Mouse (Mus musculus) adrenal gland, postnatal 36 days (tissue): ENCODE data around the gene 2510039O18Rik. TPM values are rescaled to one million over a fixed set of nuclear protein-coding genes. Genes with fewer than 3 reads are reported as not detected.

Source experiments
- DNase-seq, 2 experiments: peaks; one replicate each; pipeline ENCODE4 v3.0.0; 2021; ENCODE audit warnings: mixed read lengths in 1 of 2
- total RNA-seq, 2 experiments: library from RNA; stranded (reverse); gene quantifications; 2 replicates each; pipeline ENCODE4 v1.2.3; 2021

2510039O18Rik gene
- total RNA-seq, 2 experiments from 2014 or later, result 48.1 to 51.0 TPM

DNA sequence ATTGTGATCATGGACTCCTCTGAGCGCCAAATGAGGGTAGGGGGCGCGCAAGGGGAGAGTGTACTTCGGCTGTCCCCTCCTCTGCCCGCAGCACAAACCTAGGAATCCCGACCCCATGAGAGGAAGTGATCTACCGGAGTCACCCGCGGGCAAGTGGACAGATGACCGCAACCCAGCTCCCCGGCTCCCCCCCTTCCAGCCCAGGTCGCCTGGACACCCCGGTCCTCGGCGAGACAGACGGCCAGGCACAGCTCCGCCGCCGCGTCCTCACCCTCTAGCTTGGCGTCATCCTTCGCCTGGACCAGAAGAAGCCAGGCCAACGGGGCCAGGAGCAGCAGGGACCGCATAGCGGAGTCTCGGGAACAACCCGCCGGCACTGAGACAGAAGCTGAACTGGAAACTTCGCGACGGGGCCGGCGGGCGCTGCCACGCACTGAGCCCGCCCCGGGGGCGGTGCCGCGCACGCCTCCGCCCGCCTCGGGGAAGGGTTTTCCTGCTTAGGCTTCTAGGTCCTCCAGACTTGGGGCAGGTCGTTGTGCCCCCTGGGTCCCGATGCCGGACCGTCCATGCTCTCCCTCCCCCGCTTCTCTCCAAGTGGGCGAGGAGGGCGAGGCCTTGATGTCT lies 4.3 kb upstream of the 2510039O18Rik start, which contains the start of gene Plod1:
Gene Plod1 (minus strand): TSS at position 437 of the 624 bp plus-strand sequence.
- DNase-seq, result peak; percentile 92 to 95

DNA sequence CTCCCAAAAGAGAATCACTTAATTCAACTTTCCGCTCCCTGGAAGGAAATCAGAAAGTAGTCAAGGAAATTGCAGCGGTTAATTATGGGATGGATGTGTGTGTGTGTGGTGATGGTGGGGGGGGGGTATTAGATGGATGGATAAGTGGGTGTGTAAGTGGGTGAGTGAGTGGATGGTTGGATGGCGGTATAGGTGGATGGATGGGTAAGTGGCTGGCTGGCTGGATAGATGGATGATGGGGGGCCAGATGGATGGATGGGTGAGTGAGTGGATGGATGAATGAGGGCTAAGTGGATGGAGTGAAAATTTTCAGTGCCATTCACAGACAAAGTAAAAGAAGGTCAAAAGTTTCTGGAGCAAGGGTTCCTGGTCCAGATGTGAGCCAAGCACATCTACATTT lies 3.7 kb upstream of the 2510039O18Rik start:
- DNase-seq, result no peak

DNA sequence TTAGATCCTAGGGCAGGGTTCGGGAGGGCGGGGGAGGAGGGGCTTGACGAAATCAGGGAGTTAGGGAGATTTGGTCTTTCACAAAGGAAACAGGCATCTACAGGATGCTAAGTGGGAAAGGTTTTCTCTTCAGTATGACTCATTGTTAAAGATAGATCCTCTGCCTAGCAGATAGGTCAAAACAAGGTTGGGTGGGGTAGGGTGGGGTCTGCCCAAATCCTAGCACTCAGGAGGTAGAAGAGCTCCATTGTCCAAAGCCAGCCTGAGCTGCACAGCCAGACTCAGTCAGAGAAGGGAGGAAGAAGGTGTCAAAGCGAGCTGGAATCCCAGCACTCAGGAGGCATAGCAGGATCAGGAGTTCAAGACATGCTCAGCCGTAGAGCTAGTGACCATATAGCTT lies 3.2 kb upstream of the 2510039O18Rik start:
- no peak for DNase-seq

DNA sequence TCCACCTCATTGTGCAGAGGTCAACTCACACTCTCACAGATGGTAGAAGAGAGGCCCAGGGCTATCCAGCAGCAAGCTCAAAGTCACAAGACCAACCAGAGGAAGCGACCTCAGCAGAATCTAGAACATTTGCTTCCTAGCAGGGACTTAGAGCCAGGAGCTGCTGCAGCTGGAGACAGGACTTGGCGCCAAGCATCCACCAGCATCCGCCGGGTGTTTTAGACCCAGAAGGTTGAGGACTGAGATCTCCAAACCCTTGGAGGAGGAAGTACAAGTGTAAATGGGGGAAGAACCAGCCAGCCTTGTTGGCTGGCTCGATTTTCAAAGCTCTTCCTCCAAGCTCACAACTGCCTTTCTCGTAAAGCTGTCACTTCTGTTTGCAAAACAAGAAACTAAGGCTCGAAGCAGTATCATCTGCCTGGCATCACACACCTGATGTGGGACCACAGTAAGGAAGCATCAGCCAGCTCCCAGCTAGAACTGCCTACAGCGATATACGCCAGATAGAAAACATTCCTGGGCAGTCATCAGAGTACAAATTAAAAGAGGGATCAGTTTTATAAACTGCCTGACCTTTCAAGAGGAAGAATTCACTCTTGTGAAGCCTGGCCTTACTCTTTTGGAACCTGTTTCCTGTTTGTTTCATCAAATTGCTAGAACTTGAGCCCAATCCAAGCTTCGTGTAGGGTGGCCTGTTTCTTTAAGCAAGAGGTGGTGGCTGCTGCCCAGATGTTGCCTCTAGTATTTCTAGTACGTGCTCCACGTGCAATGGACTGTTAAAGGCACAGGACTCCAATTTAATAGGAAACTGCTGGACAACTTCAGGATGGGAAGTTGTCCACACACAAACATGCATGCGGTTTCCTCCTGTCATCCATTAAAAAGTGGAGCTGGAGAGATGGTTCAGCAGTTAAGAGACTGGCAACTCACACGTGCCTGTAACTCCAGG lies 2.3 kb upstream of the 2510039O18Rik start:
- DNase-seq, result peak in 1 of 2 experiments; percentile 50

DNA sequence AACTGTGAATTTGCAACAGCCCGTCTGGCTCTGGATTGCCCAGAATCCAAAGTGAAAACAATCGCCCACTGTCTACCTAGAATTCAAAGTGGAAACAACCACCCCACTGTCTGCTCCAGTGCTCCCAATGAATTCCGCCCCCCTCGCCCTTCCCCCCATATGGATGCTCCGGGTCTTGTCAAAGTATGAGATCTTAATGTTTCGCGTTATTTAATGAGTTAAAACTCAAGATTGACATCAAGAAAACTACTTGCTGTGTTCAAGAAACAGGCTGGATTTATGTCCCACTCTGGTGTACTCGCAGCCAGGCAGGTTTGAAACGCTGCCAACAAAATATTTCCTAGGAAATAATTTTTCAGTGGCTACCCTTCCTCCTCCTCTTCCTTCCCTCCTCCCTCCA lies 584 bp upstream of the 2510039O18Rik start:
- no peak for DNase-seq

DNA sequence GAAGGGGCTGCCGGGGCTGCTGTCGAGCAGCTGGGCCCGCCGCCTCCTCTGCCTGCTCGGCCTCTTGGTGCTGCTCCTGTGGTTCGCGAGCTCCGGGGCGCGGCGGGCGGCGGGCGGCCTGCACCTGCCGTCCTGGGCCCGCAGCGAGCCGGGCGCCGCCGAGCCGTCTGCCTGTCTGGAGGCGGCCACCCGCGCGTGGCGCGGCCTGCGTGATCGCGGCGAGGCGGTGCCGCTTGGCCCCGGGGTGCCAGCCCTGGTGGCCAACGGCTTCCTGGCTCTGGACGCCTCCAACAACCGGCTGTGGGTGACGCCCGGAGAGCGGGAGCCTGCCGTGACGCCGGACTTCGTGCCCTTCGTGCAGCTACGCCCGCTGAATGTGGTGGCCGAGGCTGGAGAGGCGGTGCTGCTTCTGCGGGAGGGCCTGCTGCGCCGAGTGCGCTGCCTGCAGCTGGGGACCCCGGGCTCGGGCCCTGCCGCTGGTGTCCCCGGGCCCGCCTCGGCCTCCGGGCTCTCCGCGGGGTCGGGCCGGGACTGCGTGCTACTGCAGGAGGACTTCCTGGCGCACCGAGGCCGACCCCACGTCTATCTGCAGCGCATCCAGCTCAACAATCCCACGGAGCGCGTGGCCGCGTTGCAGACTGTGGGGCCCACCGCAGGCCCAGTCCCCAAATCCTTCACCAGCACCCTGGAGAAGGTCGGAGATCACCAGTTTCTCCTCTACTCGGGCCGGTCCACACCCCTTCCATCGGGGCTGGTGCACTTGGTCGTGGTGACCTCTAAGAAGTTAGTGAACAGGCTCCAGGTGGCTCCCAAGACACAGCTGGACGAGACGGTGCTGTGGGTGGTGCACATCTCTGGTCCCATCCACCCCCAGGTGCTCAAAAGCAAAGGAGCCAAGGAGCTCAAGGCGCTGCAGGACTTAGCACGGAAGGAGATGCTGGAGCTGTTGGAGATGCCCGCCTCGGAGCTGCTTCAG lies 638 bp downstream of the 2510039O18Rik start:
- peak in 1 of 2 experiments; percentile 46 for DNase-seq

DNA sequence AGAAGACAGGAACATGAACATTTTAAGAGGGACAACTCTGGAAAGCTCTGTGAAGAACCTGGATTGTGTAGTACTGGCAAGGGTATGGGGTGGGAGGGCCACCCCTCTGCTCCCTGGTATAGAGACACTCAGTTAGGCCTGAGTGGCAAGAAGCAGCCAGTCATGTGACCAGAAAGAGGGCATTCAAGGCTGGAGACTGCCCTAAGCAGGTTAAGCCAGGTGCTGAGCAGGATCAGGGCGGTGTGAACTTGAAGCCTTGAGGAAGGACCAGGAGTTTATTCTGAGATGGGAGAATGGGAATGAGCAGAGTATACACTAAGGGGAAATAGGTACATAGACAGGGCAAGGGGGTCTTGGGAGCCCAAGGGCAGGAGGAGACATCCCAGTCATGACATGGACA lies 2.3 kb downstream of the 2510039O18Rik start:
- DNase-seq, result no peak

DNA sequence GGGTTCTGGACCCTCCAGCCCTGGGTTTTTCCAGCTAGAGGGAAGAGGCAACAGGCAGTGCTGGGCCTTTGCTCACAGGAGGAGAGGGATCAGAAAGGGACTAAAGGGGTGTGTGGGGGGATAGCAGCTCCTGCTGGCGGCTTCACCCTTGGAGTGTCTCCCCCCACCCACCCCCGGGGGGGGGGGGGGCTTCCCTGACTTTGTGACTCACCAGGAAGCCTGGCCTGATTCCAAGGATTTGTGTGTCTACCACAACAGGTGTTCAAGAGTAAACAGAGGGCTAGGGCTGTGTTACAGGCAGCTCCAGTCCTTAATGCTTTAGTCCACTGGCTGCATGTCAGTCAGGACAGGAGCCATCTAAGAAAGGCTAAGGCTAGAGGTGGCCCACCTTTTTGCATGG lies 6.8 kb downstream of the 2510039O18Rik start:
- DNase-seq, result no peak

DNA sequence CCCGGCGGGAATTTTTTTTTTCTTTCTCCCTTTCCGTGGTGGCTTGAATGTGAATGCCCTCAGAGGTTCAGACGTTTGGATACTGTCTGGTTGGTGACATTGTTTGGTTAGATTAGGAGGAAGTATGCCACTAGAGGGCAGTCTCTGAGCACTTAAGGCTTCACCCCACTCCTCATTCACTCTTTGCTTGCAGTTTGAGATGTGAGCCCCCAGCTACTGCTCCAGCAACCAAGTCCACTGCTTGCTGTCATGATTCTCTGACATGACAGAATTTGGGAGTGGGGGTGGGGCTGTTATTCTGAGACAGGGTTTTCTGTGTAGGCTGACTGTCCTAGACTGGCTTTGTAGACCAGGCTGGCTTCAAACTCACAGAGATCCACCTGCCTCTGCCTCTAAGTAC lies 12.9 kb downstream of the 2510039O18Rik start:
- DNase-seq, result peak in 1 of 2 experiments; percentile 28

DNA sequence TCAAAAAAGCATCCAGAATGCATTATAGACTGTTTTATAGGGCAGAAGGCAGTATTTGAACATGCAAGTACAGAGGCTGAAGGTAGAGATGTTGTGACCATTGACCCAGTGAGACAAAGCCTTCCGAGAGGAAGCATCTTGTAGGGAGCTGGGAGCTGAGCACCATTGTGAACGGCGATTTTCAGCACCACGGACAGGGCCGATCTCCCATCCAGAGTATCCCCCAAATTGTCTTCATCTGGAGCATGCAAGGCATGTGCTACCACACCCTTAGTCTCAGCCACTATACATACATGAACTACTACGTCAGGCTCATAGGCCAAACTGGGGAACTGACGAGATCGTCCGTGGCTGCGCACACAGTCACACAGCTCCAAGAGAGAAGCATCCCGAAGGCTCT lies 16.4 kb downstream of the 2510039O18Rik start:
- DNase-seq, result peak; percentile 37 to 51

DNA sequence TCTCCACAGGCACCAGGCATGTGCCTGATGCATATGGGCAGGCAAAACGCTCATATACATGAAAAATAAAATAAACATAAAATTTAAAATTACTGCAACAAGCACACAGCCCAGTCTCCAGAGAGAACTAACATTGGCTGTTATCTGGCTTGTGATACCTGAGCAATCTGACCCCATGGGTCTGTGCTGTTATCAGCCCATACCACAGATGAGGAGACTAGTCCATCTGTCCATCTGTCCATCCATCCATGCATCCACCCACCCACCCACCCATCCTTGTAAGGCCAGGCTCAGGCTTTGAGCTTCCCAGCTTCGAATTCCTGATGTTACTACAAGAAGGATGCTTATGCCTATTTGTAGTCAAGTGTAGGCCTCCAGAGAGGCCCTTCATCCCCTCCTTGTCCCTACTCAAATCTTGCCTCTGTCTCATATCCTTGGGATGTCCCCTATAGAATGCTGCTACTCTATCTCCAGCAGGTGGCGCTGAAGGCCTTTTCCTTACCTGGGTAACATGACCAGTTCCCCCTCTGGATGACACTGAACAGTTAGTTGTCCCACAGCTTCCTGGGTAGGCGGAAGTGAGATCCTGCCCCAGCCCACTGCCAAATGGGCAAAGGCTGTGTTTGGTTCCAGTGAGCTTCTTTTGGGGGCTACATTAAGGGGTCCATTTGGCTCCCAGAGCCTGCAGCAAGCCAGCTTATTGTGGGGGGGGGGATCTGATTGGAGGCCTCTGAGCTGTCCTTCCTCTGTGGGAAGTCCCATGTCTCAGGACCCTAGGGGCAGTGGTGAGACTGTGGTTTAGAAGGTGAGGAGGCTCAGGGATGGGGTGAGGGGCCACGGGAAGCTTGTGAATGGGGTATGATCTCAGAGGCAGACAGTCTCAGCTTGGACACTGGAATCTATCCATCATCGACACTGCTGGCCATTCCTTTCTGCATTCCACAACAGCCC lies 19.5 kb downstream of the 2510039O18Rik start:
- DNase-seq, result peak; percentile 80 to 81

DNA sequence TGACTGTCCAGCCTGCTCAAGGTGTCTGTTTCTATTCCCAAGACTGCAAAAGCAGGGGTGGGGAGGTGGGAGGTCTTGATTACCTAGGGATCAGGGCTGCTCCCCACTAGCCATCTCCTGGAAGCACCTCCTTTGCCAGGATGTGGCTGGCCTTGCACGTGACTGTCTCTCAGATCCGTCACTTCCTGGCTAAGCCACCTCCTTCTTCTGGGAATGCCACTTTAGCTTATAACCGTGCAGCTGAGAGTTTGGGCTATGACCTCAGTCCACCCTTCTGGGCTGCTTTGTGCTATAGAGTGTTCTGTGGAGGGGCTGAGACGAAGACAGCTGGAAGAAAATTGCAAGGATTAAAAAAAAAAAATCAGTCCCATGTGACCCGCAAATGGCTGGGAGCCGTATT lies 22.1 kb downstream of the 2510039O18Rik start:
- no peak for DNase-seq

DNA sequence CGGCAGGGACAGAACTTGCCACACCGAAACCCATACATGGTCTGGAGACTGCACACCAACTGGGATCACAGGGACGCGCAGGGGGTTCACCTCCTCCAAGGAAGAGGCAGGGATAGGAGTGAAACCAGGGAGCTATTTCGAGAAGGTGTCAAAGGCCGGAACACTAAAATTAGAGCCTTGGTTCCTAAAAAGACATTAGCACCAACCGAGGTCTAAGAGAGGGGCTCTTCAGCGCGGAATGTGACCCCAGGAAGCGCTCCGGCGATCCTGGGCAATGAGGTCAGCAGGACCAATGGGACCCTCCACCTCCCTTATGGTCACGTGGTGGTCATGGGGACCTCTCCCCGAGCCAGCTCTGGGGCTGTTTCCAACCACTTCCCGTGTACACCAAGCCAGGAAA lies 22.9 kb downstream of the 2510039O18Rik start:
- no peak for DNase-seq

DNA sequence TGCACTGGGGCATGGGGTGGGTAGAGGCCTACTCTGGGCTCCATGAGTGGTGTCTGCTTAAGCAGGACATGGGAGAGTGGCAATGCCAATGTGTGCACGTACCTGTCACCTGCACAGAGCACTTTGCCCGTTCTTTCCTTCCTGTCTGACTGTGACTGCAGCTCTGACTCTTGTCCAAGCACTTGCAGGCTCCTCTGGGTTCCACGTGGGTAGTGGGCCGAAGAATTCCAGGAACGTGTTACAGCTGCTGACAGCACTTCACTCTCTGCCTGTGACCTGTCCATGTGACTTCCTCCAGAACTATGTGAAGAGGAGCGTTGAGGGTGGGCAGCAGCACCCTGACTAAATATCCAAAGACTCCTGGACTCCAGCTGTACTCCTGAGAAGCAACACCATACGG lies 25.0 kb downstream of the 2510039O18Rik start:
- no peak for DNase-seq

DNA sequence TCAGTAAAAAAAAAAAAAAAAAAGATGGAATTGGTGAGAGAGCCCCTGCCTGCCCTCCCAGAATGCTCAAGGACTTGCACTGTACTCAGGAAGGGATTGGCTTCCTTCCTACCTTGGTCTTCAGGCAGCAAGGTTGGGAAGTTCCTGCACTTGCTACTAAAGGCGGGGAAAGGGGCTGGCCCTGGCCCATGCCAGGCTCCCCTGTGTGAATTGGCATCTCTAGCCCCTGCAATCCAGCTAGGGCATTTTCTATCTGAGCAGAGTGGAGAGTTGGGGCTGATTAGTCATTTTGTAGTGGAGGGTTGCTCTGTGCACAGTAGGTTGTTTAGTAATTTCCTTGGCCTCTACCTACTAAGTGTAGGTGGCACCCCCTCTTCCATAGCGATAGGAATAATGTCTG lies 28.1 kb downstream of the 2510039O18Rik start:
- DNase-seq, result no peak

DNA sequence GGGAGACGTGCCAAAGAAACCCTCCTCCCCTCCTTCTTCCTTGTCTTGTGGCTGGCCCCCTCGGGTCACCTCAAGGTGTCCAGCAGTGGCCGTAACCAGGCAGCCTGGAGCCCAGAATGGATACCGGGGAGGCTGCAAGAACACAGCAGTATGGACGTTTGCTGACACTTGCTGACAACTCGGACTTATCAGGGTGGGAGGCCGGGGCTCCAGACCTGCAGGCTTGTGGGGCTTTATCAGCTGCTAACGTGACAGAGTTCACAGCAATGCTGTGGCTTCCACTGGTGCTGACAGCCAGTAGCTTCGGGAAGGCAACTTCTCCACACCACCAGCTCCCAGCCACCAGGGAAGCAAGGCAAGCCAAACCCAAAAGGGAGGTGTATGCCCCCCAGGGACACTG lies 28.6 kb downstream of the 2510039O18Rik start:
- DNase-seq, result no peak

DNA sequence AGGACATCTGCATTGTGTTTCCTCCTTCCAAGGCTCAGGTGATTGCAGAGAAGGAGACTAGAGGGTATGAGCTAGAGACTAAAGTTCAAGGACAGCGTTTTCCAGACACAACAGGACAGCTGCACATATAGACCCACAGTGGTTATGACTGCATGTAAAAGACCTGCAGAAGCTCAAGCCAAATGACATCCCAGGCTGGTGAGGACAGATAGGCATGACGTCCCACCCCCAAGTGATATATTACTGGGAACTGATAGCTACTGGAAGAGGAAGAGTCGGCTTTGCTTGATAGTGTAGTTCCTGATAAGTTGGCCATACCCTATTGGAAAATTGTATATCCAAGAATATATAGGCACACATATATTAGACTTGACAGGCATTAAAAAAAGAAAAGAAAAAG lies 35.5 kb downstream of the 2510039O18Rik start:
- DNase-seq, result no peak

DNA sequence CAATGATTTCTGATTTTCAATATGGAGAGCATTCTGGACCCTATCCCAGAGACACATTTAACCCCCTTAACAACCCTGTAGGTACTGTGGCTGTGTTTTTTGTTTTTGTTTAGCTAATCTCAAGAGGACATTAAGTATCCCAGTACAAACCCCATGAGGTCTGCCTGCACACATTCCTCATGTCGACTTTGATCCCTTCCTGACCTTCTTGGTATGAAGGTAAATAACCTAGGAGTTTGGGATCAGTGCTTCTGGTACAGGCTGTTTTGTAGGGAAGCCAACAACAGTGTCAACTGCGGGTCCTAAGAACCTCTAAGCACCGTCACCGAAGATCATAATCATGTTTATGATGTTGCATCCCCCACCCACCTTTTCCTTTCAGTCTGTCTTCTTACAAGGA lies 37.0 kb downstream of the 2510039O18Rik start:
- DNase-seq, result no peak

DNA sequence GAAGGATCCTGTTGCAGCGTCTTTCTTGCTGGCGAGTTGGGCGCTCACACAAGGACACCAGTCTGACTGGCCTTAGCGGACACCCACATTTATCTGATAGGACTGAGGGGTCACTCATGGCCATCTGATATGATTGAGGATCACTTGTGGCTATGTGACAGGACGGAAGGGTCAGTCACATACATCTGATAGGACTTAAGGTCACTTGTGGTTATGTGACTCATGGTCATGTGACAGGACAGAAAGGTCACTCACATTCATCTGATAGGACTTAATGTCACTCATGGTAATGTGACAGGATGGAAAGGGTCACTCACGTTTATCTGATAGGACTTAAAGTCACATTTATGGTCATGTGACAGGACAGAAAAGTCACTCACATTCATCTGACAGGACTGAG lies 37.7 kb downstream of the 2510039O18Rik start:
- peak in 1 of 2 experiments; percentile 30 for DNase-seq

DNA sequence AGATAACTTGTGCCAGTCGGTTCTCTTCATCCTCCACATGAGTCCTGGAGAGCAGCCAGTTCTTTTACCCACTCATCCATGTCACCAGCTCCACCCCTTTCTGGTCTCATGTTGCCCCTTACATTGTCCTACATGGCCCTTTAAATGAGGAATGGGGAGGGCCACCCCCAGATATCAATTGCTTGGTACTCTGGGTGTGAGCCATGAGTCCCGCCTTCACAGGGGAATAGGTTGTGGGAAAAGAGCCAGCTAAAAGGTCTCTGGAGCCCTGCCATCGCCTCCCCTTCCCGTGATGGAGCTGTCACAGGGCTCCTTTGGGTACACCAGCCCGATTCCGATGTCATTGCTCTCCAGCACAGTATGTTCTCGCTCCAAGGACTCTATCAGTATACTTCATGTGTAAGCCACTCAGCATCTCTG lies 38.8 kb downstream of the 2510039O18Rik start:
- peak in 1 of 2 experiments; percentile 60 for DNase-seq
